Mouse (Mus musculus) left cerebral cortex, postnatal 36 days (tissue): ENCODE results near the gene Lrfn4. TPM values are rescaled to one million over a fixed set of nuclear protein-coding genes. Genes with fewer than 3 reads are reported as not detected.

Experiments
- DNase-seq, 2 experiments: peaks; one replicate each; pipeline ENCODE4 v3.0.0; 2021 to 2022; ENCODE audit warnings: low spot score in 2 of 2, mixed read lengths in 1 of 2
- intact Hi-C: fragments of 180-260 bp; cut with DNase I; formaldehyde crosslinking; loops from one replicate; pipeline ENCODE4 v1.15.1; 2025
- microRNA-seq: library from miRNA; unstranded; fragments of <30 nt; microRNA quantifications from one replicate; pipeline ENCODE4 v1.2.0, GENCODE M21; 2022
- total RNA-seq, 2 experiments: library from RNA; stranded (reverse); gene quantifications; 2 replicates each; pipeline ENCODE4 v1.2.3; 2021

Gene Lrfn4
- total RNA-seq, 2 experiments from 2014 or later, result 43.2 to 48.6 TPM

DNA sequence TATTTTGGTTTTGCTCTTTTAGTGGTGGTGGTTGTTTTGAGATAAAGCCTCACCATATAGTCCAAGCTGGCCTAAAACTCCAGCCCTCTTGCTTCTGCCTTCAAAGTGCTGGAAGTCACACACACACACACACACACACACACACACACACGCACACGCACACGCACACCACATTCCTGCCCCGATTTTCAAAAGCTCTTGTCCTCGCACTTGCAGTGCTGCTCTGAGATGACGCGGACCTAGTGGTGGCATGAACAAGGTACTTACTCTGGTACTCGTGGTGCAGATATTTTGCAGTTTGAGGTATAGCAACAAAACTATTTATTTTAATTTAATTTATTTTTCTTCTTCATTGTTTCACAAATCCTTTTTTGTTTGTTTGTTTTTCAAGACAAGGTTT lies 43.0 kb downstream of the Lrfn4 start:
- no peak for DNase-seq
- intact Hi-C loops, result no loop called here

DNA sequence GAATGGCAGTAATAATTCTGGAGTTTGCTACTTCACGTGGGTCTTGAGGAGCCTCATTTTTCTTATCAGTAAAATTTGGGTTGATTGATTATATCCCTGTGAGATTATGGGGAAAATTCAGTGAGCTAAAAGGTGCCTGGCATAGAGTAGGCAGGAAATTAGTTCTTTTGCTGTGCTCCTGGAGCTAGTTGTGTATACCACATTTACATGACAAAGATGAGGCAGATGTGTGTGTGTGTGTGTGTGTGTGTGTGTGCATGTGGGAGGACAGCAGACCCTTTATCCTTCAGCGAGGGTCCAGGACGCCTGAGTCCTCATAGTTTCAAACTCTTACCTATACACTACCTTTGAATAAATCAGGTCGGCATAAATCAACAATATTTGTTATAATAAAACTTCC lies 43.4 kb downstream of the Lrfn4 start:
- intact Hi-C loops, result no loop called here
- no peak for DNase-seq

DNA sequence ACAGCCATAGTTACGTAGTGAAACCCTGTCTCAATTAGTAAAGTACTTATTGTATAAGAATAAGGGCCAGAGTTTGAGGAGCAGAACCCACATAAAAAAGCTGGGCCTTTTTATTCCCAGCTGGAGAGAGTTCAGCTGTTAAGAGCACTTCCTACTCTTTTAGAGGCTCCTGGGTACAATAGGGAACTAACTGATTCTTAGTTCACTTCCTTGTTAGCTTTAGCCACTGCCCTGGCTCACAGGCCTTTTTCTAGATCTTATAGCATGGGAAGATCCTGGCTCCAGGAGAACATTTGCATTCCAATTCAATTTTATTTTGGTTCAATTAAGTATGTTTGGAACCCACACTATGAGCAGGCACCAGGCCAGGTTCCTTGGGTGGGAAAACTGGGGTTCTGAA lies 43.8 kb downstream of the Lrfn4 start:
- intact Hi-C loops, result no loop called here
- no peak for DNase-seq

DNA sequence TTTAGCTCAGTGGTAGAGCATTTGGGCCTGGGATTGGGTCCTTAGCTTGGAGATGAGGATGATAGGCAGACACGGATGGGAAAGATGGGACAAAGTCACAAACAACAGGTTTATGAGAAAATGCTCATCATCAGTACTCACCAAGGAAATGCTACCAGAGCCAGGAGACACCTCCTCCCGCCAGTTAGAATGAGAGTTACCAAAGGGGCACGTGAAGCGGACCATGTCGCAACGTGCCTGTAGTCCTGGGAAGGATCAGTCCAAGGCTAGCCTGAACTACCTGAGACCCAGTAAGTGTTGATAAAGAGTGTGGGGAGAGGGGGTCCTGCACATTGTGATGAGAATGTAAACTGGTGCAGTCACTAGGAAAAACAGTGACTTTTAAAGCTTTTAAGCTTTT lies 44.7 kb downstream of the Lrfn4 start:
- intact Hi-C loops, result no loop called here

DNA sequence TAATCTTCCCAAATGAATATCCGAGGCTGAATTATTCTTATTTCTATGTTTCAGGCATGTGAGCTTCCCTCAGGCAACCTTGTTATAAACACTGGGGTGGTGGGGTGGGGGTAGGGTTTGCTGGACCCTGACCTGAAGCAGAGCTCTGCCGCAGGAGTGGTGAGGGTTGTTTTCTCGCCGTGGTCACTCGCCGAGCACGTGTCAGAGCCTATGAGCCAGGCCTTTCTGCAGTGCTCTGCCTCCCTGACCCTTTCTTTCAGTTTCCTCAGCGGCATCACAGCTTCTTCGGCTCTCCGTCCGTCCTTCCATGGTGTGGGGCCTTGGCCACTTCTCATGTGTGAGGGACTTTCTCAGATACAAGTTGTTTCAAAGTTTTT lies 45.2 kb downstream of the Lrfn4 start:
- intact Hi-C loops, result no loop called here
- no peak for DNase-seq

More for the DNA sequence above, 44.7 kb downstream of the Lrfn4 start:
- no peak for DNase-seq

DNA sequence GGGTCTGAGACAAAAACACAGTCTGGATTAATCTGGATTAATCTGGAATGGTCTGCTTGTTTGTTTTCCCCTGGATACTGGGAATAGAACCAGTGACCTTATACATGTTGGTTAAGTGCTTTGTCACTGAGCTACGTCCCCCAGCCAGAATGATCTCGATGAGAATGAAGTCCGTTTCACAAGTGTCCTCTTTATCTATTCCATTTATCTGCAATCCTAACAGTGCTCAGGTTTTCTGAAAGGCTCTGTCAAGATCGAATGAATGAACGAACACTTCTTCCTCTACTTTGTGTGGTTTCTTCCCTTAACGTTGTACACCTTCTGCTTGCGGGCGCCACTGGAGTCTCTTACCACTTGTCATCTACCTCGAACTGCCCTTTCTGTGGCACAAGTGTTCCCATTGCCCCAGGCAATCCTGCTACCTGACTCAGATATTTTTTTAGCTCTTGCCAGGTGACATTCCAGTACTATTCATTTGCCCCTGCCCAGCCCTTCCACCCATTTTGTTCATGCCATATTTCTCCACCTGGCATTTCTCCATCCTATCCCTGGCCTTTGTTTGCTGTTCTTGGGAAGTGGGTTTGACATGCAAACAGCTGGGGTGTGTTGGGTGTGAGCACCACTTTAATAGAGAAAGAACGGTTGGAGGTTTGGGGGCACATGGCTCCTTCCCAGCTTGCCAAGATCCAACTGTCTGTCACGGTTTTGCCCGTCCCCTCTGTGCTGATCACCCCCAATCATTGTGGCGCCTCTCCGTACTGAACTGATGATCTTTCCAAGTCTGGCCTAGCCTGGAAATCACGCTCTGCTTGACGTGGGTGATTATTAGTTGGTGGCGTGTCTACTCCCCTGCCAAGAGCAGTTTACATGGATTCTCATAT lies 45.9 kb downstream of the Lrfn4 start:
- DNase-seq, result no peak
- intact Hi-C loops, result no loop called here

DNA sequence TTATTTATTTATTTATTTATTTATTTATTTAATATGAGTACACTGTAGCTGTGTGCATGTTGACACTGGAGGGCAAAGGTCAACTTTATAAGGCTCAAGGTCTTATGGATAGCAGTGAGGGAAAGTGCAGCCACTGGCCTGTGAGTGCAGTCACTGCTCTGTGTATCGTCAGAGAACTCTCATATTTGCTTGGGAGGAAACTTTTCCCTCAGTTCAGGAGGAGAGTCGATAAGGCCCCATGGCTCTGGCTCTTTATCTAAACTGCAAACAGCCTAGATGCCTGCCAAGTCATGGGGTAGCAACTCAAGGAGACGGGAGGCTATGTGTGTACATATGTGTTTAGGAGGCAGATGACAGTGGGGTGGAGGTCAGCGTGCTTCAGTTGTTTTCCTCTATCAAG lies 46.6 kb downstream of the Lrfn4 start:
- no peak for DNase-seq
- intact Hi-C loops, result no loop called here

DNA sequence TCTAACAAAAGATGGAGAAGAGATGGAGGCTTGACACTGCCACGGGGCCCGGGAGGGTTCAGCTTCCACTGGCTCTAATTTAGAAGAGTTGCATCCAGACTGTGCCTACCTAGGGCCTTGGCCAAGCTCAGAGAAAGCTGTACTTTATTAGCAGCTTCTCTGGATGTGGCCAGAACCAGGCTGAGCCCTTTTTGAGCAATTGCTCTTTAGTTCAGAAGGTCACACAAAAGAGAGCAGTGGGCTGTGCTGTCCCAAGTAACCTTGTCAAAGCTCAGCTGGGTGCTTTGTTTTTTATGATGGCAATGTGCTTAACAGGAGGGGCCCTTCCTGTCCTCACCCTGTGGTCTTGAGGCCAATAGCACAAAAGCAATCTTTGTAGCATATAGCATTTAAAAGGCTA lies 47.8 kb downstream of the Lrfn4 start:
- intact Hi-C loops, result no loop called here
- DNase-seq, result no peak

DNA sequence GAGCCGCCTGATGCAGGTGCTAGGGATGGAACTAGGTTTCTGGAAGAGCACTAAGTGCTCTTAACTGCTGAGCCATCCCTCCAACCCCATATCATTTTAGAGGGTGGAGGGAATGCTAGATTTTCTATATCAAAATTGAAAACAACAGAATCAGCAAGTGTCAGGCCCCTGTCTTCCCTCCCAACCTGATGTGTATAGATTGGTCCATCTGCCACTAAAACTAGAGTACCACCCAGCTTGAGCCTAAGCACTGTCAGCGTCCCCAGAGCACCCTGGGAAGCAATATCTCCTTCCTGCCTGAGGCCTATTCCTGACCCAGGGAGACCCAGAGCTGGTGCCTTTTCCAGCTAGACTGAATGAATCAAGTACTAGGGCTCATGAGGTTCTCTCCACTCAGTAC lies 48.6 kb downstream of the Lrfn4 start:
- intact Hi-C loops, result no loop called here
- no peak for DNase-seq

DNA sequence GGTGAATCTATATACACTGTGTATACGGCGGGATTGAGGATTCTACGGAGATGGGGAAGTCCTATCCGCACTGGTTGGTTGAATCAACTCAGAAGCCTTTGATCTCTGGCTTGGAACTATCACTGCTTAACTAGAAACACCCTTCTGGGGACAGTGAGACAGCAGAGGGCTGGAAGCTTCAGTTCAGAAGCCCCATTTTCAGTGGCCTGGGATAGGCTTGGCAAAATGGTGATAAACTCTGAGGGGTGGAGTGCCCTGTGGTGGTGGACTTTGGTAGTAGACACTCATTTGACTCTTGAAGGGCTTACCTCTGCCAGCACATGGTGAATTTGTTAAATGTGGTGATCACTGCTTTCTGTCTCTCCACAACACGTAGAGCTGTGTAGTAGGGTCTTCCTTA lies 49.8 kb downstream of the Lrfn4 start:
- DNase-seq, result no peak
- intact Hi-C loops, result no loop called here

Small RNAs within 50 kb of the gene (microRNA-seq; reads per million reads assigned to microRNA genes)
- gene Mir6986, result 7.4 reads per million, percentile 25 among the genes with 10 or more reads in this experiment

Other genes starting within 250 kb of the Lrfn4 start
- gene Kdm2a, start 217.4 kb downstream of the Lrfn4 start, total RNA-seq, result 10 to 100 TPM; 66.6 to 82.6 TPM
- under 1 TPM; 0.32 to 0.86 TPM for gene Rhod, start 176.2 kb downstream of the Lrfn4 start, total RNA-seq
- gene Syt12, start 138.2 kb downstream of the Lrfn4 start, total RNA-seq, result 10 to 100 TPM; 35.2 to 38.8 TPM
- gene 2010003K11Rik, start 117.1 kb downstream of the Lrfn4 start, total RNA-seq, result not detected
- gene Pcx, start 105.2 kb downstream of the Lrfn4 start, total RNA-seq, result 10 to 100 TPM; 73.3 TPM
- gene Rce1, start 10.0 kb upstream of the Lrfn4 start, total RNA-seq, result 10 to 100 TPM; 26.1 to 26.6 TPM
- gene Gm960, start 83.0 kb upstream of the Lrfn4 start, total RNA-seq, result 1 to 10 TPM; 1.4 to 2.3 TPM
- 100 to 1,000 TPM; 587 to 665 TPM for gene Sptbn2, start 95.5 kb upstream of the Lrfn4 start, total RNA-seq
- gene Rbm4b, start 140.8 kb upstream of the Lrfn4 start, total RNA-seq, result 10 to 100 TPM; 16.6 to 18.0 TPM
- 10 to 100 TPM; 87.3 to 95.7 TPM for gene Rbm4, start 178.2 kb upstream of the Lrfn4 start, total RNA-seq
- gene Gm21992, start 195.9 kb upstream of the Lrfn4 start, total RNA-seq, result 10 to 100 TPM; 17.6 to 23.7 TPM
- gene Rbm14, start 196.0 kb upstream of the Lrfn4 start, total RNA-seq, result 10 to 100 TPM; 47.1 to 55.2 TPM
- 10 to 100 TPM; 33.1 to 37.5 TPM for gene Ccs, start 223.7 kb upstream of the Lrfn4 start, total RNA-seq
- gene Ccdc87, start 223.7 kb upstream of the Lrfn4 start, total RNA-seq, result 1 to 10 TPM; 2.8 to 3.1 TPM
- 100 to 1,000 TPM; 103 to 112 TPM for gene Ctsf, start 239.5 kb upstream of the Lrfn4 start, total RNA-seq